Mouse (Mus musculus) limb, embryonic 10.5 days (tissue): ENCODE results near the gene Itga10. TPM values are rescaled to one million over a fixed set of nuclear protein-coding genes. Genes with fewer than 3 reads are reported as not detected.

Experiments
- polyA plus RNA-seq: library from polyadenylated mRNA; unstranded; fragments of >200 nt; fragmentation: Nextera tagmentation; extraction: Ambion mirVana; gene quantifications from 2 replicates; pipeline ENCODE4 v1.2.1, GENCODE M21; 2016

Itga10 gene
- polyA plus RNA-seq, 1 experiment from 2014 or later = 0.58 TPM

Other genes with a start within 250 kb of the Itga10 start
- gene BC107364, start 193.3 kb upstream of the Itga10 start, polyA plus RNA-seq = 0.14 TPM in 1 of 2 replicates, not detected in the other
- gene Hfe2, start 120.4 kb upstream of the Itga10 start, polyA plus RNA-seq = 0.58 and 0.84 TPM in 2 replicates
- gene Txnip, start 87.6 kb upstream of the Itga10 start, polyA plus RNA-seq = 28.5 and 43.4 TPM in 2 replicates
- 0.60 and 2.0 TPM in 2 replicates for gene Gm16253, start 68.6 kb upstream of the Itga10 start, polyA plus RNA-seq
- gene Polr3gl, start 51.4 kb upstream of the Itga10 start, polyA plus RNA-seq = 27.2 and 42.1 TPM in 2 replicates
- 0.73 and 0.96 TPM in 2 replicates for gene Ankrd34a, start 48.9 kb upstream of the Itga10 start, polyA plus RNA-seq
- gene Lix1l, start 44.4 kb upstream of the Itga10 start, polyA plus RNA-seq = 3.6 and 4.5 TPM in 2 replicates
- 224 and 228 TPM in 2 replicates for gene Rbm8a, start 15.7 kb upstream of the Itga10 start, polyA plus RNA-seq
- 40.9 and 44.6 TPM in 2 replicates for gene Pex11b, start 10.2 kb upstream of the Itga10 start, polyA plus RNA-seq
- gene Gm42957, start 10.1 kb upstream of the Itga10 start, polyA plus RNA-seq = 0.08 and 0.14 TPM in 2 replicates
- gene Ankrd35, start 24.5 kb downstream of the Itga10 start, polyA plus RNA-seq = 0.09 and 0.10 TPM in 2 replicates
- gene Pias3, start 50.8 kb downstream of the Itga10 start, polyA plus RNA-seq = 36.4 and 58.3 TPM in 2 replicates
- gene Nudt17, start 63.0 kb downstream of the Itga10 start, polyA plus RNA-seq = 9.1 and 9.6 TPM in 2 replicates
- 50.2 and 51.4 TPM in 2 replicates for gene Polr3c, start 82.0 kb downstream of the Itga10 start, polyA plus RNA-seq
- 64.3 and 69.8 TPM in 2 replicates for gene Rnf115, start 82.1 kb downstream of the Itga10 start, polyA plus RNA-seq
- gene Pdzk1, start 183.7 kb downstream of the Itga10 start, polyA plus RNA-seq = not detected in 2 replicates
- 0.13 TPM in 1 of 2 replicates, not detected in the other for gene Cd160, start 183.8 kb downstream of the Itga10 start, polyA plus RNA-seq